Mouse (Mus musculus) MEL (cell line): Measurements from ENCODE around the gene Rapgef6.

ENCODE experiments used
- CHD2 ChIP-seq: IDR thresholded peaks from 2 replicates; pipeline ENCODE4 v1.6.1; 2011; ENCODE audit warnings: low read length, improper control_type of control experiment
- CTCF ChIP-seq, 3 experiments: IDR thresholded peaks in 2 of 3; conservative IDR thresholded peaks in 1 of 3; 2 replicates each; pipeline ENCODE4 v1.5.1; 2011 to 2012; ENCODE audit warnings: low read length in 3 of 3, low read depth in 2 of 3, mild to moderate bottlenecking in 2 of 3, improper control_type of control experiment in 1 of 3, inconsistent platforms in 1 of 3, mixed read lengths in 1 of 3, moderate library complexity in 1 of 3; ENCODE audit not compliant: control insufficient read depth in 1 of 3, insufficient read depth in 1 of 3, poor library complexity in 1 of 3, severe bottlenecking in 1 of 3
- ELF1 ChIP-seq: IDR thresholded peaks from 2 replicates; pipeline ENCODE4 v1.6.1; 2014; ENCODE audit warnings: low read depth, mild to moderate bottlenecking, inconsistent platforms, low read length, improper control_type of control experiment, moderate library complexity
- ETS1 ChIP-seq: IDR thresholded peaks from 2 replicates; pipeline ENCODE4 v1.6.1; 2012; ENCODE audit warnings: low read depth, mild to moderate bottlenecking, inconsistent platforms, low read length, improper control_type of control experiment, moderate library complexity
- HCFC1 ChIP-seq: IDR thresholded peaks from 2 replicates; pipeline ENCODE4 v1.6.1; 2012; ENCODE audit warnings: low read depth, mild to moderate bottlenecking, inconsistent platforms, low read length, improper control_type of control experiment, moderate library complexity
- JUND ChIP-seq: IDR thresholded peaks from 2 replicates; pipeline ENCODE4 v1.6.1; 2011; ENCODE audit warnings: low read depth, mild to moderate bottlenecking, improper control_type of control experiment, low read length
- KAT2A ChIP-seq: conservative IDR thresholded peaks from 2 replicates; pipeline ENCODE4 v1.6.1; 2012; ENCODE audit warnings: low read depth, low read length, improper control_type of control experiment, inconsistent platforms
- POLR2A ChIP-seq, 2 experiments: IDR thresholded peaks; 2 replicates each; pipeline ENCODE4 v1.6.1; 2011 to 2012; ENCODE audit warnings: low read length in 2 of 2, mild to moderate bottlenecking in 2 of 2, control low read depth in 1 of 2, improper control_type of control experiment in 1 of 2, low read depth in 1 of 2, moderate library complexity in 1 of 2; ENCODE audit not compliant: control insufficient read depth in 1 of 2, insufficient read depth in 1 of 2, poor library complexity in 1 of 2
- TCF12 ChIP-seq: IDR thresholded peaks from 2 replicates; pipeline ENCODE4 v1.6.1; 2014; ENCODE audit warnings: low read depth, mild to moderate bottlenecking, inconsistent platforms, low read length, improper control_type of control experiment, moderate library complexity
- UBTF ChIP-seq: IDR thresholded peaks from 2 replicates; pipeline ENCODE4 v1.6.1; 2012; ENCODE audit warnings: low read depth, mild to moderate bottlenecking, inconsistent platforms, low read length, improper control_type of control experiment, moderate library complexity, borderline replicate concordance; ENCODE audit not compliant: insufficient read depth
- USF1 ChIP-seq: IDR thresholded peaks from 2 replicates; pipeline ENCODE4 v1.6.1; 2014; ENCODE audit warnings: low read depth, mild to moderate bottlenecking, inconsistent platforms, low read length, improper control_type of control experiment, moderate library complexity
- ZC3H11A ChIP-seq: IDR thresholded peaks from 2 replicates; pipeline ENCODE4 v1.6.1; 2012; ENCODE audit warnings: low read depth, mild to moderate bottlenecking, inconsistent platforms, low read length, improper control_type of control experiment

GRCm38 (mm10) chr11:54698636-54699035 lies 176.0 kb downstream of the Rapgef6 start:
- TF ChIP-seq CTCF (IDR thresholded peaks at IDR 0.05 in 2 of 3, conservative IDR thresholded peaks at IDR 0.05 in 1 of 3; ENCODE audit: control insufficient read depth in 1 of 3, insufficient read depth in 1 of 3, low read depth in 2 of 3, low read length in 3 of 3, poor library complexity in 1 of 3, severe bottlenecking in 1 of 3) (no peak), ELF1 (no peak), ETS1 (no peak), CHD2 (no peak), UBTF (no peak), USF1 (no peak), JUND (no peak), TCF12 (no peak), ZC3H11A (no peak), HCFC1 (no peak), KAT2A (no peak), POLR2A (IDR thresholded peaks at IDR 0.05; ENCODE audit: control insufficient read depth in 1 of 2, insufficient read depth in 1 of 2, low read depth in 1 of 2, low read length in 2 of 2, poor library complexity in 1 of 2) (no peak)
